Mouse (Mus musculus) testis, adult 2 months (tissue): ENCODE data around the gene Lmod2.

Source experiments
- CTCF ChIP-seq: fragments of 200-500 bp; IDR thresholded peaks from 2 replicates; pipeline ENCODE4 v1.5.1; 2012; ENCODE audit warnings: low read depth, mild to moderate bottlenecking, inconsistent platforms, low read length, moderate library complexity; ENCODE audit not compliant: control insufficient read depth, insufficient read depth, insufficient replicate concordance
- POLR2A ChIP-seq: fragments of 200-500 bp; IDR thresholded peaks from 2 replicates; pipeline ENCODE4 v1.6.1; 2012; ENCODE audit warnings: low read depth, mild to moderate bottlenecking, inconsistent platforms, low read length, moderate library complexity; ENCODE audit not compliant: control insufficient read depth

- TF ChIP-seq POLR2A (no peak), CTCF (no peak)
Measured at GRCm38 (mm10) chr6:24628499-24628898, 30.9 kb downstream of the Lmod2 start.
